Mouse (Mus musculus) forebrain, embryonic 16.5 days (tissue): Measurements from ENCODE around the gene Pram1. TPM values are rescaled to one million over a fixed set of nuclear protein-coding genes. Genes with fewer than 3 reads are reported as not detected.

Experiments used
- ATAC-seq: fragments of 200-750 bp; cut with Nextera tagmentation; 2 replicates; pipeline ENCODE4 v1.8.0; 2017; ENCODE audit warnings: mild to moderate bottlenecking, moderate library complexity
- H3K27ac ChIP-seq: fragments of 300-500 bp; sonication (generic); 2 replicates; pipeline ENCODE4 v1.5.1; 2014; ENCODE audit warnings: low read length, control low read depth
- H3K27me3 ChIP-seq: fragments of 300-500 bp; sonication (generic); replicated peaks from 2 replicates; pipeline ENCODE4 v1.6.1; 2014; ENCODE audit warnings: low read length; ENCODE audit not compliant: control insufficient read depth, insufficient read depth
- H3K36me3 ChIP-seq: fragments of 300-500 bp; sonication (generic); 2 replicates; pipeline ENCODE4 v1.6.1; 2014; ENCODE audit not compliant: control insufficient read depth, insufficient read depth
- H3K4me1 ChIP-seq: fragments of 300-500 bp; sonication (generic); replicated peaks from 2 replicates; pipeline ENCODE4 v1.6.1; 2014; ENCODE audit warnings: low read length; ENCODE audit not compliant: control insufficient read depth, insufficient read depth
- H3K4me2 ChIP-seq: fragments of 300-500 bp; sonication (generic); 2 replicates; pipeline ENCODE4 v1.6.1; 2014; ENCODE audit warnings: mild to moderate bottlenecking, low read length, control low read depth
- H3K4me3 ChIP-seq: fragments of 300-500 bp; sonication (generic); replicated peaks from 2 replicates; pipeline ENCODE4 v1.5.1; 2014; ENCODE audit warnings: mild to moderate bottlenecking, low read length, control low read depth
- H3K9ac ChIP-seq: fragments of 300-500 bp; sonication (generic); replicated peaks from 2 replicates; pipeline ENCODE4 v1.6.1; 2014; ENCODE audit warnings: low read depth, low read length, control low read depth
- H3K9me3 ChIP-seq: fragments of 300-500 bp; sonication (generic); 2 replicates; pipeline ENCODE4 v1.6.1; 2016; ENCODE audit warnings: low read length; ENCODE audit not compliant: control insufficient read depth
- WGBS: fragments of 180-500 bp; shearing (Covaris S2); extraction: QIAGEN DNeasy Blood & Tissue Kit; methylation state at CpG from one replicate; pipeline ENCODE4 v1.1.7; 2014; 5-methylcytosine and 5-hydroxymethylcytosine counted together
- polyA plus RNA-seq: library from polyadenylated mRNA; unstranded; fragments of >200 nt; fragmentation: Nextera tagmentation; extraction: Ambion mirVana; gene quantifications from 2 replicates; pipeline ENCODE4 v1.2.1, GENCODE M21; 2015

Gene Pram1
- polyA plus RNA-seq, 1 experiment from 2014 or later: 0.52 TPM

- ATAC-seq: peak; percentile 87
- peak overlapping the region; percentile 98 for H3K27ac ChIP-seq
- no peaks in the 10 kb centered on the region for H3K27me3 ChIP-seq
- no peaks in the 10 kb centered on the region for H3K9me3 ChIP-seq
- under 1% methylated on average over 44 of the region's 44 CpGs for WGBS
- peak overlapping the region; percentile 95 for H3K4me3 ChIP-seq
- H3K4me1 ChIP-seq: peaks cover 31% of the 10 kb centered on the region
- H3K4me2 ChIP-seq: peak overlapping the region; percentile 58
- no peaks in the 10 kb centered on the region for H3K36me3 ChIP-seq
- peak overlapping the region; percentile 98 for H3K9ac ChIP-seq
Measured at GRCm38 (mm10) chr17:33684671-33685231, 46.9 kb downstream of the Pram1 start.

GRCm38 (mm10) chr17:33685249-33685653 lies 47.4 kb downstream of the Pram1 start:
- H3K27ac ChIP-seq: peak overlapping the region; percentile 98
- ATAC-seq: peak; percentile 98
- H3K4me3 ChIP-seq: peak overlapping the region; percentile 95
- no peaks in the 10 kb centered on the region for H3K27me3 ChIP-seq
- H3K36me3 ChIP-seq: no peaks in the 10 kb centered on the region
- H3K9me3 ChIP-seq: no peaks in the 10 kb centered on the region
- peaks cover 31% of the 10 kb centered on the region for H3K4me1 ChIP-seq
- peak overlapping the region; percentile 98 for H3K9ac ChIP-seq
- under 1% methylated on average over 42 of the region's 42 CpGs for WGBS
- peak overlapping the region; percentile 65 for H3K4me2 ChIP-seq

- peaks cover 28% of the 10 kb centered on the region for H3K4me1 ChIP-seq
- H3K4me2 ChIP-seq: peak within 1 kb of the TSS; percentile 65
- peak within 1 kb of the TSS; percentile 98; the same call in 1 of the 2 replicates for H3K9ac ChIP-seq
- H3K27me3 ChIP-seq: no peaks in the 10 kb centered on the region
- peak within 1 kb of the TSS; percentile 95 for H3K4me3 ChIP-seq
- ATAC-seq: no peak
- H3K36me3 ChIP-seq: no peaks in the 10 kb centered on the region
- WGBS: 97% methylated on average over 1 of the region's 1 CpGs
- no peaks in the 10 kb centered on the region for H3K9me3 ChIP-seq
- H3K27ac ChIP-seq: peak within 1 kb of the TSS; percentile 98
Measured at GRCm38 (mm10) chr17:33686760-33687159, 48.9 kb downstream of the Pram1 start, which contains the start of gene Hnrnpm. TSS of gene Hnrnpm (minus strand) at chr17:33686860.

Other genes with a start within 250 kb of the Pram1 start
- 21.0 and 24.2 TPM in 2 replicates for gene Zfp101, start 243.4 kb upstream of the Pram1 start, polyA plus RNA-seq
- 0.20 TPM in 1 of 2 replicates, not detected in the other for gene Actl9, start 205.2 kb upstream of the Pram1 start, polyA plus RNA-seq
- gene Adamts10, start 113.9 kb upstream of the Pram1 start, polyA plus RNA-seq: 36.2 and 49.8 TPM in 2 replicates
- 1.9 and 2.0 TPM in 2 replicates for gene Myo1f, start 82.3 kb upstream of the Pram1 start, polyA plus RNA-seq
- gene Zfp414, start 9.0 kb upstream of the Pram1 start, polyA plus RNA-seq: 49.0 and 58.2 TPM in 2 replicates
- 255 and 258 TPM in 2 replicates for gene Hnrnpm, start 48.8 kb downstream of the Pram1 start, polyA plus RNA-seq
- 73.0 and 77.8 TPM in 2 replicates for gene March2, start 80.6 kb downstream of the Pram1 start, polyA plus RNA-seq
- 411 and 469 TPM in 2 replicates for gene Rab11b, start 122.5 kb downstream of the Pram1 start, polyA plus RNA-seq
- 15.5 and 16.2 TPM in 2 replicates for gene Angptl4, start 143.8 kb downstream of the Pram1 start, polyA plus RNA-seq
- gene Kank3, start 172.5 kb downstream of the Pram1 start, polyA plus RNA-seq: 40.5 and 45.4 TPM in 2 replicates
- 480 and 560 TPM in 2 replicates for gene Rps28, start 186.5 kb downstream of the Pram1 start, polyA plus RNA-seq
- 386 and 402 TPM in 2 replicates for gene Ndufa7, start 186.5 kb downstream of the Pram1 start, polyA plus RNA-seq
- 55.5 and 62.0 TPM in 2 replicates for gene Cd320, start 205.0 kb downstream of the Pram1 start, polyA plus RNA-seq
- not detected in 2 replicates for gene Gm7029, start 235.8 kb downstream of the Pram1 start, polyA plus RNA-seq